In genomic region chr7:89422650-89423049, GRCm38 (mm10) we compare ENCODE assay signal across 19 mouse cellular contexts. TPM values are rescaled to one million over a fixed set of nuclear protein-coding genes. Genes with fewer than 3 reads are reported as not detected.
DNase-seq lines count a peak whose midpoint lies in the region; ATAC-seq lines count a peak whose summit lies in the region.
"Had no signal": no experiment of that assay in that cellular context is flagged by ENCODE, and none has a peak within 500 bp of the region (broad histone marks: within the 10 kb centered on the region; RNA-seq: fewer than 3 reads in every experiment).

No protein-coding gene starts in this region.

- no peaks in the 10 kb centered on the region for H3K27me3 ChIP-seq in intestine, embryonic 16.5 days (replicated peaks; ENCODE audit: control insufficient read depth, insufficient read depth, low read length)
- H3K27me3 ChIP-seq in intestine, embryonic 15.5 days (replicated peaks) = no peaks in the 10 kb centered on the region
- no peaks in the 10 kb centered on the region for H3K27me3 ChIP-seq in kidney, embryonic 14.5 days (ENCODE audit: control insufficient read depth, insufficient read depth, low read length)
- H3K27me3 ChIP-seq in midbrain, embryonic 11.5 days (ENCODE audit: control insufficient read depth, insufficient read depth, low read length) = no peaks in the 10 kb centered on the region
- H3K27me3 ChIP-seq in midbrain, embryonic 15.5 days (replicated peaks) = no peaks in the 10 kb centered on the region
- H3K27me3 ChIP-seq: CH12.LX; forebrain, embryonic 13.5 days; heart, embryonic 12.5 days; Patski had no signal

- DNase-seq in kidney, postnatal 10 days = no peak
- DNase-seq in midbrain, embryonic 11.5 days (ENCODE audit: low spot score, missing footprints) = peak; percentile 33
- DNase-seq: cerebellum, adult 11-12 months; cerebellum, adult 9-10 months; cerebellum, postnatal 25 days; forebrain, postnatal 0 days; gastrocnemius, postnatal 14 days; heart, adult 2 months; heart, postnatal 36 days had no signal

- H3K4me2 ChIP-seq in intestine, embryonic 16.5 days (ENCODE audit: low read depth, low read length) = no peak overlapping the region
- H3K4me2 ChIP-seq in intestine, embryonic 15.5 days (replicated peaks) = no peak overlapping the region
- no peak overlapping the region for H3K4me2 ChIP-seq in kidney, embryonic 14.5 days (replicated peaks; ENCODE audit: low read depth, low read length)
- no peak overlapping the region for H3K4me2 ChIP-seq in midbrain, embryonic 11.5 days
- H3K4me2 ChIP-seq in midbrain, embryonic 15.5 days = no peak overlapping the region
- H3K4me2 ChIP-seq: forebrain, embryonic 13.5 days; heart, embryonic 12.5 days had no signal

- H3K9ac ChIP-seq in intestine, embryonic 16.5 days (ENCODE audit: low read depth, low read length) = no peak overlapping the region
- no peak overlapping the region for H3K9ac ChIP-seq in intestine, embryonic 15.5 days
- H3K9ac ChIP-seq in kidney, embryonic 14.5 days (ENCODE audit: low read depth, low read length) = no peak overlapping the region
- H3K9ac ChIP-seq in midbrain, embryonic 11.5 days (ENCODE audit: low read length) = no peak overlapping the region
- H3K9ac ChIP-seq in midbrain, embryonic 15.5 days = no peak overlapping the region
- H3K9ac ChIP-seq: forebrain, embryonic 13.5 days; forebrain, postnatal 0 days; heart, embryonic 12.5 days had no signal

- H3K4me3 ChIP-seq in intestine, embryonic 16.5 days (ENCODE audit: low read length) = no peak overlapping the region
- H3K4me3 ChIP-seq in intestine, embryonic 15.5 days (replicated peaks) = no peak overlapping the region
- H3K4me3 ChIP-seq in kidney, embryonic 14.5 days (ENCODE audit: low read length) = no peak overlapping the region
- no peak overlapping the region for H3K4me3 ChIP-seq in midbrain, embryonic 11.5 days (ENCODE audit: low read depth, low read length)
- H3K4me3 ChIP-seq in midbrain, embryonic 15.5 days = no peak overlapping the region
- H3K4me3 ChIP-seq: embryonic facial prominence, embryonic 10.5 days; forebrain, embryonic 13.5 days; heart, adult 2 months; heart, embryonic 12.5 days had no signal

- no peak for ATAC-seq in intestine, embryonic 16.5 days
- ATAC-seq in intestine, embryonic 15.5 days = no peak
- ATAC-seq in kidney, embryonic 14.5 days (ENCODE audit: low FRiP score, low TSS enrichment) = peak; percentile 47; the same call in 1 of the 2 replicates
- ATAC-seq in midbrain, embryonic 11.5 days (ENCODE audit: low FRiP score) = no peak
- ATAC-seq in midbrain, embryonic 15.5 days (replicated peaks) = no peak
- ATAC-seq: activated CD4-positive, CD25-positive, alpha-beta regulatory T cell, adult 4 months; forebrain, embryonic 13.5 days; forebrain, postnatal 0 days; Patski had no signal

- H3K4me1 ChIP-seq in intestine, embryonic 16.5 days (ENCODE audit: control insufficient read depth, insufficient read depth, low read length) = peaks cover 10% of the 10 kb centered on the region; the same call in 1 of the 2 replicates
- 0 out of 2 replicates have a peak, but pooled peaks cover 9% of the 10 kb centered on the region for H3K4me1 ChIP-seq in intestine, embryonic 15.5 days (replicated peaks)
- peaks cover 34% of the 10 kb centered on the region for H3K4me1 ChIP-seq in kidney, embryonic 14.5 days (ENCODE audit: control insufficient read depth, insufficient read depth, low read length)
- H3K4me1 ChIP-seq in midbrain, embryonic 11.5 days (ENCODE audit: control insufficient read depth, insufficient read depth, low read length) = no peaks in the 10 kb centered on the region
- no peaks in the 10 kb centered on the region for H3K4me1 ChIP-seq in midbrain, embryonic 15.5 days
- H3K4me1 ChIP-seq: forebrain, embryonic 13.5 days had no signal

- WGBS in intestine, embryonic 16.5 days = 26% methylated on average over 8 of the region's 8 CpGs
- 29% methylated on average over 8 of the region's 8 CpGs for WGBS in intestine, embryonic 15.5 days
- 11% methylated on average over 8 of the region's 8 CpGs for WGBS in kidney, embryonic 14.5 days
- WGBS in midbrain, embryonic 11.5 days = 54% methylated on average over 8 of the region's 8 CpGs
- 54% methylated on average over 8 of the region's 8 CpGs for WGBS in midbrain, embryonic 15.5 days

- no peaks in the 10 kb centered on the region for H3K9me3 ChIP-seq in intestine, embryonic 16.5 days (ENCODE audit: control insufficient read depth, low read length)
- no peaks in the 10 kb centered on the region for H3K9me3 ChIP-seq in intestine, embryonic 15.5 days
- no peaks in the 10 kb centered on the region for H3K9me3 ChIP-seq in kidney, embryonic 14.5 days (ENCODE audit: control insufficient read depth, low read length)
- H3K9me3 ChIP-seq in midbrain, embryonic 11.5 days (ENCODE audit: control insufficient read depth, low read length) = no peaks in the 10 kb centered on the region
- H3K9me3 ChIP-seq in midbrain, embryonic 15.5 days = no peaks in the 10 kb centered on the region
- H3K9me3 ChIP-seq: embryonic facial prominence, embryonic 10.5 days; forebrain, embryonic 13.5 days had no signal

- H3K27ac ChIP-seq in intestine, embryonic 16.5 days (ENCODE audit: low read length) = 0 out of 2 replicates have a peak overlapping the region, but pooled peaks have one; percentile 0
- H3K27ac ChIP-seq in intestine, embryonic 15.5 days = no peak overlapping the region
- peak overlapping the region; percentile 59; the same call in 1 of the 2 replicates for H3K27ac ChIP-seq in kidney, embryonic 14.5 days (ENCODE audit: low read depth, low read length)
- H3K27ac ChIP-seq in midbrain, embryonic 11.5 days (ENCODE audit: low read depth, low read length) = no peak overlapping the region
- H3K27ac ChIP-seq in midbrain, embryonic 15.5 days = no peak overlapping the region
- H3K27ac ChIP-seq: forebrain, embryonic 13.5 days; heart, adult 2 months had no signal

- no peaks in the 10 kb centered on the region for H3K36me3 ChIP-seq in intestine, embryonic 16.5 days (ENCODE audit: control insufficient read depth, insufficient read depth, low read length)
- H3K36me3 ChIP-seq in intestine, embryonic 15.5 days = no peaks in the 10 kb centered on the region
- no peaks in the 10 kb centered on the region for H3K36me3 ChIP-seq in kidney, embryonic 14.5 days (ENCODE audit: control insufficient read depth, insufficient read depth, low read length)
- no peaks in the 10 kb centered on the region for H3K36me3 ChIP-seq in midbrain, embryonic 11.5 days (ENCODE audit: control insufficient read depth, insufficient read depth, low read length)
- H3K36me3 ChIP-seq in midbrain, embryonic 15.5 days (replicated peaks) = no peaks in the 10 kb centered on the region
- H3K36me3 ChIP-seq: embryonic facial prominence, embryonic 10.5 days; heart, embryonic 12.5 days had no signal

RNA-seq across cellular contexts. Expression of gene Fzd4, which starts 18.5 kb away (rescaled TPM):
- 7.4 and 8.9 TPM in 2 replicates for polyA plus RNA-seq in intestine, embryonic 16.5 days (2015; fragmentation: Nextera tagmentation; extraction: Ambion mirVana)
- 9.1 and 9.5 TPM in 2 replicates for polyA plus RNA-seq in intestine, embryonic 15.5 days (2015; fragmentation: Nextera tagmentation; extraction: Ambion mirVana)
- 19.9 and 42.0 TPM in 2 replicates for polyA plus RNA-seq in kidney, embryonic 14.5 days (2014; fragmentation: Nextera tagmentation; extraction: Ambion mirVana)
- 2.0 and 2.6 TPM in 2 replicates for polyA plus RNA-seq in midbrain, embryonic 11.5 days (2014; fragmentation: Nextera tagmentation; extraction: Ambion mirVana)
- polyA plus RNA-seq in midbrain, embryonic 15.5 days (2015; fragmentation: Nextera tagmentation; extraction: Ambion mirVana) = 1.6 and 1.7 TPM in 2 replicates
- polyA plus RNA-seq: activated CD4-positive, CD25-positive, alpha-beta regulatory T cell, adult 4 months had no signal

RNA-seq across cellular contexts. Expression of gene Tmem135, which starts 18.6 kb away (rescaled TPM):
- 54.6 and 63.1 TPM in 2 replicates for polyA plus RNA-seq in intestine, embryonic 16.5 days (2015; fragmentation: Nextera tagmentation; extraction: Ambion mirVana)
- 42.4 and 43.8 TPM in 2 replicates for polyA plus RNA-seq in intestine, embryonic 15.5 days (2015; fragmentation: Nextera tagmentation; extraction: Ambion mirVana)
- polyA plus RNA-seq in kidney, embryonic 14.5 days (2014; fragmentation: Nextera tagmentation; extraction: Ambion mirVana) = 19.2 and 31.9 TPM in 2 replicates
- 15.1 and 16.7 TPM in 2 replicates for polyA plus RNA-seq in midbrain, embryonic 11.5 days (2014; fragmentation: Nextera tagmentation; extraction: Ambion mirVana)
- 28.0 and 32.8 TPM in 2 replicates for polyA plus RNA-seq in midbrain, embryonic 15.5 days (2015; fragmentation: Nextera tagmentation; extraction: Ambion mirVana)

Comparison
In these comparisons a context has a peak if more than half of its experiments do, and no peak if none do; other contexts are left out.
1. H3K27ac ChIP-seq: peak in intestine, embryonic 16.5 days (single experiment) and kidney, embryonic 14.5 days (single experiment); none in intestine, embryonic 15.5 days (single experiment), midbrain, embryonic 11.5 days (single experiment) and midbrain, embryonic 15.5 days (single experiment).